Mouse (Mus musculus): ENCODE data around the gene Specc1. TPM values are rescaled to one million over a fixed set of nuclear protein-coding genes. Genes with fewer than 3 reads are reported as not detected.

Specc1 gene
- polyA plus RNA-seq, 1 experiment from 2014 or later: 13.4 TPM

GRCm38 (mm10) chr11:62022105-62022504 lies 65.5 kb downstream of the Specc1 start:
- Histone ChIP-seq H3K27ac (ENCODE audit: low read depth) (no peak overlapping the region), H3K9ac (no peak overlapping the region), H3K27me3 (ENCODE audit: insufficient read depth, low read length) (no peaks in the 10 kb centered on the region), H3K9me3 (ENCODE audit: low read depth, low read length) (no peaks in the 10 kb centered on the region), H3K36me3 (ENCODE audit: insufficient read depth) (no peaks in the 10 kb centered on the region), H3K4me1 (ENCODE audit: insufficient read depth) (0 out of 2 replicates have a peak, but pooled peaks cover 6% of the 10 kb centered on the region), H3K4me2 (no peak overlapping the region), H3K4me3 (ENCODE audit: low read depth, low read length) (no peak overlapping the region)
- TF ChIP-seq CTCF (IDR thresholded peaks at IDR 0.05; ENCODE audit: low read depth): no peak
- ATAC-seq (ENCODE audit: insufficient read depth) (no peak), DNase-seq (no peak)
- 76% methylated on average over 3 of the region's 3 CpGs for WGBS

GRCm38 (mm10) chr11:62022718-62023493 lies 66.3 kb downstream of the Specc1 start:
- ATAC-seq (ENCODE audit: insufficient read depth) (no peak), DNase-seq (no peak)
- Histone ChIP-seq H3K9me3 (ENCODE audit: low read depth, low read length) (no peaks in the 10 kb centered on the region), H3K4me1 (ENCODE audit: insufficient read depth) (0 out of 2 replicates have a peak, but pooled peaks cover 6% of the 10 kb centered on the region), H3K27me3 (ENCODE audit: insufficient read depth, low read length) (no peaks in the 10 kb centered on the region), H3K36me3 (ENCODE audit: insufficient read depth) (no peaks in the 10 kb centered on the region), H3K9ac (no peak overlapping the region), H3K27ac (ENCODE audit: low read depth) (no peak overlapping the region), H3K4me2 (no peak overlapping the region), H3K4me3 (ENCODE audit: low read depth, low read length) (no peak overlapping the region)
- 76% methylated on average over 8 of the region's 8 CpGs for WGBS
- no peak for TF ChIP-seq CTCF (IDR thresholded peaks at IDR 0.05; ENCODE audit: low read depth)

DNA sequence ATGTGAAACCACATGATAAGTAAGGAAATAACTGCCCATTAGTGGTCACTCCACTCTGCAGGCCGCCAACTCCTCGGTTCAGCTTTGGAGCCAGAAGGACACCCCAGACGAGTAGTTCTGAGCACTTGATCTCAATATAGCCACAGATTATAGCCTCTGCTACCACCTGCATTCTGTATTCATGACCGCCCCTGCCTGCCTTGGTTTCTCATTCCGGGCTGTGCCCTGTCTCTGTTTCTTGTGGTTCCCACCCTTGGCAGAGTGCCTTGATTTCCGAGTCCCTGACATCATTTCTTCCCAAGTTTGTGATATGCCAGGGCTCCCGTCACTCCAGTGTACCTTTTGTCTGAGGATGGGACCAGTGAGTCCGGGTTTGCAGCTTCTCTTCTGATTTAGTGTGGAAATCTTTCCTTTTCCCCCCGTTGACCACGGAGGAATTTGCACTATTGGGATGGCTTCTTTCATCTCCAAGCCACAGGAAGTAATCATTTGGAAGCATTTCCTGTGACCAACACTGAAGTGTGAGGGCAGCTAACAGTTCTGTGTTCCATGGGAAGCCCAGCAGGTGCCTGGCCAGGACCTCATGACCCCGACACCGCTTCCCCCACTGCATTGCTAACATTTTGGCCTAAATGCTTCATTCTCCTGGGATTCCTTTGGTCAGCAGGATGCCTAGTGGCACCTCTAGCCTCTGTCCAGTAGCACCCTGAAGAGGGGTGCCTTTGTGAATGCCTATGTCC lies 67.1 kb downstream of the Specc1 start:
- H3K4me1 ChIP-seq (ENCODE audit: insufficient read depth): 0 out of 2 replicates have a peak, but pooled peaks cover 6% of the 10 kb centered on the region
- no peak overlapping the region for H3K4me2 ChIP-seq
- ATAC-seq (ENCODE audit: insufficient read depth) (no peak), DNase-seq (peak; percentile 9)
- no peaks in the 10 kb centered on the region for H3K9me3 ChIP-seq (ENCODE audit: low read depth, low read length)
- no peak overlapping the region for H3K4me3 ChIP-seq (ENCODE audit: low read depth, low read length)
- no peak overlapping the region for H3K9ac ChIP-seq
- H3K27ac ChIP-seq (ENCODE audit: low read depth): peak overlapping the region; percentile 10
- no peaks in the 10 kb centered on the region for H3K36me3 ChIP-seq (ENCODE audit: insufficient read depth)
- no peak for TF ChIP-seq CTCF (IDR thresholded peaks at IDR 0.05; ENCODE audit: low read depth)
- no peaks in the 10 kb centered on the region for H3K27me3 ChIP-seq (ENCODE audit: insufficient read depth, low read length)
- WGBS: 74% methylated on average over 12 of the region's 12 CpGs

DNA sequence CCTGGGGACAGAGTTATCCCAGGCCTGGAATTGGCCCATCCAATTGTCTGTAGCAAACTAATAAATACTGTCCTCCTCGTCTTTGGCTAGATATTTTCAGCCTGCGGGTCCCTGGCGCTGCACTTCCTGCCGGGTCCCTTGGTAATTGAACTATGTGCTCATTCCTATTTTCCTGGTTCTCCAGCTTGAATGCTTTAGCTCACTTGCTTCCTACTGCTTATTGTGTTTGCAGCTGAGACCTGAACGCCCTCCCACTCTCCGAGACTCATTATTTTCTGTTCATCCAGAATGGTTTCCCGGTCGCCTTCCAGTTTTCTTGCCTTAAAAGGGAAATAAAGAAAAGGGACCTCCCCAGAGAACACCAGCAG lies 67.7 kb downstream of the Specc1 start:
- WGBS: 58% methylated on average over 8 of the region's 8 CpGs
- Histone ChIP-seq H3K4me2 (no peak overlapping the region), H3K4me3 (ENCODE audit: low read depth, low read length) (no peak overlapping the region), H3K9me3 (ENCODE audit: low read depth, low read length) (no peaks in the 10 kb centered on the region), H3K27me3 (ENCODE audit: insufficient read depth, low read length) (no peaks in the 10 kb centered on the region), H3K36me3 (ENCODE audit: insufficient read depth) (no peaks in the 10 kb centered on the region), H3K27ac (ENCODE audit: low read depth) (peak overlapping the region; percentile 10; the same call in 1 of the 2 replicates), H3K9ac (no peak overlapping the region), H3K4me1 (ENCODE audit: insufficient read depth) (0 out of 2 replicates have a peak, but pooled peaks cover 6% of the 10 kb centered on the region)
- no peak for ATAC-seq (ENCODE audit: insufficient read depth)
- peak; percentile 27 for DNase-seq
- TF ChIP-seq CTCF (IDR thresholded peaks at IDR 0.05; ENCODE audit: low read depth): no peak

- Histone ChIP-seq H3K27ac (ENCODE audit: low read depth) (no peak overlapping the region), H3K4me1 (ENCODE audit: insufficient read depth) (0 out of 2 replicates have a peak, but pooled peaks cover 6% of the 10 kb centered on the region), H3K4me3 (ENCODE audit: low read depth, low read length) (no peak overlapping the region), H3K36me3 (ENCODE audit: insufficient read depth) (no peaks in the 10 kb centered on the region), H3K9me3 (ENCODE audit: low read depth, low read length) (no peaks in the 10 kb centered on the region), H3K27me3 (ENCODE audit: insufficient read depth, low read length) (no peaks in the 10 kb centered on the region), H3K4me2 (no peak overlapping the region), H3K9ac (no peak overlapping the region)
- no peak for ATAC-seq (ENCODE audit: insufficient read depth)
- no peak for DNase-seq
- no peak for TF ChIP-seq CTCF (IDR thresholded peaks at IDR 0.05; ENCODE audit: low read depth)
- WGBS: 55% methylated on average over 5 of the region's 5 CpGs
Measured at GRCm38 (mm10) chr11:62024952-62025351, 68.4 kb downstream of the Specc1 start.

DNA sequence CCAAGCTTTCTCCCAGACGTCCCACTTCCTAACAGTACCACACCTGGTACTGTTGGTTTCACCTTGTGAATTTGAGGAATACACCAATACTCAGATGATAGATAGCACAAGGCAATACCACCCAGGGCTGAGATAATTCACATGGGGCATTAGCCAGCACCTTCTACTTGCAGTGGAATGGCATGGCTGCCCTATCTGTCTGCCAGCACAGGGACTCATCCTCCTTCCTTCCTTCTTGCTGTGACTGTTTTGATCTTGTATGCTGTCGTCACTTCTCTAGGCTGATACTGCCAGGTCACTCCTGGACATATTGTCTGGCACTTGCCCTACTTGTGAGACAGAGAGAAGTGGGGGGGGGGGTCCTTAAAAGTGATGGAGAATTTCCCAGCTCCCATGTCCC lies 69.2 kb downstream of the Specc1 start:
- no peak for TF ChIP-seq CTCF (IDR thresholded peaks at IDR 0.05; ENCODE audit: low read depth)
- no peaks in the 10 kb centered on the region for H3K36me3 ChIP-seq (ENCODE audit: insufficient read depth)
- H3K9ac ChIP-seq: no peak overlapping the region
- H3K4me1 ChIP-seq (ENCODE audit: insufficient read depth): 0 out of 2 replicates have a peak, but pooled peaks cover 6% of the 10 kb centered on the region
- H3K4me3 ChIP-seq (ENCODE audit: low read depth, low read length): no peak overlapping the region
- ATAC-seq (ENCODE audit: insufficient read depth) (no peak), DNase-seq (no peak)
- H3K4me2 ChIP-seq: no peak overlapping the region
- H3K27ac ChIP-seq (ENCODE audit: low read depth): no peak overlapping the region; the same call in 1 of the 2 replicates
- no peaks in the 10 kb centered on the region for H3K9me3 ChIP-seq (ENCODE audit: low read depth, low read length)
- WGBS: 84% methylated on average over 2 of the region's 2 CpGs
- no peaks in the 10 kb centered on the region for H3K27me3 ChIP-seq (ENCODE audit: insufficient read depth, low read length)

DNA sequence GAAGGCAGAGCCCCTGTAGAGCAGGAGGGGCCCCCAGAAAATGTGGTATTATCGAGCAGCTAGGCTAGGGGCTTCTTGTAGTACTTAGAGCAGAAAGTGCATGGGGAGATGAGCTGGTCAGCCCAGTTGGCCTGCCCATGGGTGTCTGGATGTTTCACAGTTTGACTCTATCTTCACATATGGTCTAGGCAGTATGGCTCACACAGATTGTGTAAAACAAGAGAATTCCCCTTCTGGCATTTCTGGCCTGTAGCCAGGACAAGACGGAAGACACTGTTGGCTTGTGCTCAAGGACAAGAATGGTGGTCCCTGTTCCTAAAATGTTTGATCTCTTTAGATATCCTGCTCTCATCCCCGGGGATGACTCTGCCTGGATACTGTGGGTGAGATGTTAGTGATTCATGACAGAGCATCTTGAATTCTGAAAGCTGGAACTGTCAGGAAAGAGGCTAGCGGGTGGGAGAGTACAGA lies 69.8 kb downstream of the Specc1 start:
- Histone ChIP-seq H3K9me3 (ENCODE audit: low read depth, low read length) (no peaks in the 10 kb centered on the region), H3K4me1 (ENCODE audit: insufficient read depth) (0 out of 2 replicates have a peak, but pooled peaks cover 6% of the 10 kb centered on the region), H3K27me3 (ENCODE audit: insufficient read depth, low read length) (no peaks in the 10 kb centered on the region), H3K4me3 (ENCODE audit: low read depth, low read length) (no peak overlapping the region), H3K36me3 (ENCODE audit: insufficient read depth) (no peaks in the 10 kb centered on the region), H3K4me2 (no peak overlapping the region), H3K9ac (no peak overlapping the region), H3K27ac (ENCODE audit: low read depth) (peak overlapping the region; percentile 36; the same call in 1 of the 2 replicates)
- 32% methylated on average over 4 of the region's 4 CpGs for WGBS
- peak; percentile 79 for DNase-seq
- no peak for ATAC-seq (ENCODE audit: insufficient read depth)
- TF ChIP-seq CTCF (IDR thresholded peaks at IDR 0.05; ENCODE audit: low read depth): no peak

Data from lung, embryonic 14.5 days (tissue).